Mouse (Mus musculus) lung, postnatal 0 days (tissue): Measurements from ENCODE around the gene Tanc1.

Experiments
- CTCF ChIP-seq: IDR thresholded peaks from 2 replicates; pipeline ENCODE4 v1.5.1; 2016; ENCODE audit warnings: antibody characterized with exemption, mild to moderate bottlenecking
- EP300 ChIP-seq: IDR thresholded peaks from 2 replicates; pipeline ENCODE4 v1.6.1; 2016; ENCODE audit warnings: antibody characterized with exemption, mild to moderate bottlenecking, control low read depth

DNA sequence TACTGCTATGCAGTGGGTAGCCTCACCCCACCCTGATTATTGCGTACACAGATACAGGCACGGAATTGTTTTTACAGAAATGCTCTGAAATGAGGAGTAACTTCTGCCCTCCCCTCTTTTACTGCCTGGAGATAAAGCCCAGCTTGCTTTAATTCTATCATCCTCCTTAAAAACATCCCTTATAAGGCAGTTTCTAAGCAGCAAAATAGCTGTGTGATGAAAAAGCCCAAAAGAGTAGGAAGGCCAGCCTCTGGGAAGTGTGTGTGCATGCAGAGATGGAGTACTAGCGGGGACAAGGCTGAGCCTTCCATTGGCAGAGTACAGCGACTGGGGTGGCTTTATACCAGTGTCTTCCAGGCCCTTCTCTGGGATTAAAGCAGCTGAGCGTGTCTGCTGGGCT, 140.9 kb downstream of the Tanc1 start:
- no peak for TF ChIP-seq CTCF
- TF ChIP-seq EP300 = no peak
